Mouse (Mus musculus) midbrain, postnatal 0 days (tissue): Measurements from ENCODE around the gene Celsr1. TPM values are rescaled to one million over a fixed set of nuclear protein-coding genes. Genes with fewer than 3 reads are reported as not detected.

Experiments used
- ATAC-seq: fragments of 200-750 bp; cut with Nextera tagmentation; 2 replicates; pipeline ENCODE4 v1.8.0; 2017; ENCODE audit warnings: moderate number of reproducible peaks, mild to moderate bottlenecking, moderate TSS enrichment, moderate library complexity; ENCODE audit not compliant: low FRiP score
- DNase-seq: peaks from one replicate; pipeline ENCODE4 v3.0.0-alpha.2; 2015; ENCODE audit warnings: low spot score
- H3K27ac ChIP-seq: fragments of 300-500 bp; sonication (generic); 2 replicates; pipeline ENCODE4 v1.5.1; 2014; ENCODE audit warnings: low read depth, mild to moderate bottlenecking, low read length, mixed read lengths
- H3K27me3 ChIP-seq: fragments of 300-500 bp; sonication (generic); 2 replicates; pipeline ENCODE4 v1.6.1; 2014; ENCODE audit warnings: low read length, control low read depth, mixed read lengths; ENCODE audit not compliant: insufficient read depth
- H3K36me3 ChIP-seq: fragments of 300-500 bp; sonication (generic); 2 replicates; pipeline ENCODE4 v1.6.1; 2014; ENCODE audit warnings: low read length, control low read depth, mixed read lengths; ENCODE audit not compliant: insufficient read depth
- H3K4me1 ChIP-seq: fragments of 300-500 bp; sonication (generic); 2 replicates; pipeline ENCODE4 v1.6.1; 2014; ENCODE audit warnings: mild to moderate bottlenecking, control low read depth, antibody characterized with exemption, low read length, mixed read lengths; ENCODE audit not compliant: insufficient read depth
- H3K4me2 ChIP-seq: fragments of 300-500 bp; sonication (generic); 2 replicates; pipeline ENCODE4 v1.6.1; 2014; ENCODE audit warnings: low read depth, mild to moderate bottlenecking, low read length, mixed read lengths; ENCODE audit not compliant: poor library complexity, severe bottlenecking
- H3K4me3 ChIP-seq: fragments of 300-500 bp; sonication (generic); 2 replicates; pipeline ENCODE4 v1.5.1; 2014; ENCODE audit warnings: low read depth, mild to moderate bottlenecking, low read length, moderate library complexity
- H3K9ac ChIP-seq: fragments of 300-500 bp; sonication (generic); replicated peaks from 2 replicates; pipeline ENCODE4 v1.6.1; 2014; ENCODE audit warnings: mild to moderate bottlenecking, low read length, moderate library complexity, mixed read lengths; ENCODE audit not compliant: poor library complexity, severe bottlenecking
- H3K9me3 ChIP-seq: fragments of 300-500 bp; sonication (generic); 2 replicates; pipeline ENCODE4 v1.6.1; 2016; ENCODE audit warnings: low read length, control low read depth
- CTCF ChIP-seq: IDR thresholded peaks from 2 replicates; pipeline ENCODE4 v1.5.1; 2016; ENCODE audit warnings: antibody characterized with exemption, mild to moderate bottlenecking
- WGBS: fragments of 180-500 bp; shearing (Covaris S2); extraction: QIAGEN DNeasy Blood & Tissue Kit; methylation state at CpG from one replicate; pipeline ENCODE4 v1.1.7; 2014; 5-methylcytosine and 5-hydroxymethylcytosine counted together
- polyA plus RNA-seq: library from polyadenylated mRNA; unstranded; fragments of >200 nt; fragmentation: Nextera tagmentation; extraction: Ambion mirVana; gene quantifications from 2 replicates; pipeline ENCODE4 v1.2.1, GENCODE M21; 2015
- total RNA-seq: library from RNA; depleted of rRNA; stranded (reverse); fragments of >200 nt; gene quantifications from 2 replicates; pipeline ENCODE4 v1.2.3, GENCODE M21; 2014

Gene Celsr1
- total and polyA plus RNA-seq, 2 experiments from 2014 or later, result 0.79 to 15.0 TPM

- ATAC-seq, result no peak
- H3K4me1 ChIP-seq, result no peaks in the 10 kb centered on the region; the same call in 1 of the 2 replicates
- no peaks in the 10 kb centered on the region for H3K36me3 ChIP-seq
These were observed 34.0 kb upstream of the Celsr1 start for GRCm38 (mm10) chr15:86067581-86067910.

GRCm38 (mm10) chr15:86066836-86067580 is 33.4 kb upstream of the Celsr1 start:
- WGBS, result 78% methylated on average over 14 of the region's 14 CpGs
- no peak overlapping the region for H3K27ac ChIP-seq
- no peak for ATAC-seq
- no peak overlapping the region for H3K4me2 ChIP-seq
- no peaks in the 10 kb centered on the region; the same call in 1 of the 2 replicates for H3K4me1 ChIP-seq
- DNase-seq, result no peak
- H3K9ac ChIP-seq, result no peak overlapping the region
- H3K27me3 ChIP-seq, result no peaks in the 10 kb centered on the region
- H3K36me3 ChIP-seq, result no peaks in the 10 kb centered on the region
- no peak overlapping the region for H3K4me3 ChIP-seq
- TF ChIP-seq CTCF, result no peak
- H3K9me3 ChIP-seq, result no peaks in the 10 kb centered on the region

More at GRCm38 (mm10) chr15:86067581-86067910, 34.0 kb upstream of the Celsr1 start:
- Histone ChIP-seq H3K27me3 (no peaks in the 10 kb centered on the region), H3K9ac (no peak overlapping the region), H3K9me3 (no peaks in the 10 kb centered on the region), H3K27ac (no peak overlapping the region), H3K4me3 (no peak overlapping the region), H3K4me2 (no peak overlapping the region)
- no peak for TF ChIP-seq CTCF
- WGBS, result 79% methylated on average over 6 of the region's 6 CpGs
- DNase-seq, result no peak

GRCm38 (mm10) chr15:86065367-86065766 is 31.8 kb upstream of the Celsr1 start:
- no peak overlapping the region for H3K4me2 ChIP-seq
- H3K9ac ChIP-seq, result no peak overlapping the region
- no peaks in the 10 kb centered on the region for H3K27me3 ChIP-seq
- H3K36me3 ChIP-seq, result no peaks in the 10 kb centered on the region
- WGBS, result 94% methylated on average over 4 of the region's 4 CpGs
- no peaks in the 10 kb centered on the region for H3K9me3 ChIP-seq
- no peak for DNase-seq
- TF ChIP-seq CTCF, result no peak
- peaks cover 15% of the 10 kb centered on the region for H3K4me1 ChIP-seq
- H3K27ac ChIP-seq, result no peak overlapping the region
- no peak for ATAC-seq
- no peak overlapping the region for H3K4me3 ChIP-seq

GRCm38 (mm10) chr15:86064850-86065229 is 31.3 kb upstream of the Celsr1 start:
- no peak overlapping the region for H3K4me3 ChIP-seq
- no peaks in the 10 kb centered on the region for H3K36me3 ChIP-seq
- H3K9me3 ChIP-seq, result no peaks in the 10 kb centered on the region
- H3K27ac ChIP-seq, result no peak overlapping the region
- no peak overlapping the region for H3K9ac ChIP-seq
- H3K4me2 ChIP-seq, result no peak overlapping the region
- no peak for TF ChIP-seq CTCF
- ATAC-seq, result no peak
- H3K27me3 ChIP-seq, result no peaks in the 10 kb centered on the region
- no peak for DNase-seq
- WGBS, result 93% methylated on average over 3 of the region's 3 CpGs
- peaks cover 20% of the 10 kb centered on the region for H3K4me1 ChIP-seq

GRCm38 (mm10) chr15:86064191-86064849 is 30.7 kb upstream of the Celsr1 start:
- Histone ChIP-seq H3K9me3 (no peaks in the 10 kb centered on the region), H3K27ac (no peak overlapping the region), H3K4me1 (peaks cover 25% of the 10 kb centered on the region), H3K9ac (no peak overlapping the region), H3K4me3 (no peak overlapping the region), H3K4me2 (no peak overlapping the region), H3K27me3 (no peaks in the 10 kb centered on the region), H3K36me3 (no peaks in the 10 kb centered on the region)
- DNase-seq (no peak), ATAC-seq (no peak)
- WGBS, result 67% methylated on average over 8 of the region's 8 CpGs
- TF ChIP-seq CTCF, result no peak

DNA sequence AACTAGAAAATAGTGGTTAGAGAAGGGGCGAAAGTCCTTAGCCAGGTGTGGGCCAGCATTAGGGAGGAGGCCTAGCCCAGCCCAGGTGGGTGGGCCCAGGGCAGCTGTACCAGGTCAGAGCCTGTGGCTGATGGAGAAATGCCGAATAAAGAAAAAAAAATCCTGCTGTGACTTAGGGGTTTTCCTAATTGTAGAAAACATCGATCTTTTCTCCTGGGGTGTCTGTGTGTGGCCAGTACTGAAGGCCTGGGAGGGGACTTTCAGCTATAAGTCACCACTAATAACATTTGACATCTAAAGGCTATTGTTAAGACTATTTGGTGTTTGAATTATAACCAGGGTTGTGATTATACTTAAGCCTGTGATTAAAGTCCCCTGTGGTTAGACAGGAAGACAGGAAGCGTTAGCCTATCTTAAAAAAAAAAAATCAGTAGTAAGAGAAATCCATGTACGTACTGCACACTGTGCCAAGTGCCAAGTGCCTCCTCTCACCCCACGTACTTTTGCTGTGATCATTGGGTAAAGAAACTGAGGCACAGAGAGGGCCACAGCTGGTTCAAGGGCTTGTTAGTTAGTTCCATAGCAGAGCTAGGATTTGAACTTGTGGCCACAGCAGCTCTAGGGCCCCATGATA is 28.4 kb upstream of the Celsr1 start:
- no peak overlapping the region for H3K4me3 ChIP-seq
- ATAC-seq (no peak), DNase-seq (no peak)
- H3K9ac ChIP-seq, result 0 out of 2 replicates have a peak overlapping the region, but pooled peaks have one; percentile 29
- TF ChIP-seq CTCF, result no peak
- H3K4me2 ChIP-seq, result peak overlapping the region; percentile 89
- H3K9me3 ChIP-seq, result no peaks in the 10 kb centered on the region
- WGBS, result 44% methylated on average over 6 of the region's 6 CpGs
- H3K36me3 ChIP-seq, result no peaks in the 10 kb centered on the region
- H3K4me1 ChIP-seq, result peaks cover 38% of the 10 kb centered on the region
- no peak overlapping the region for H3K27ac ChIP-seq
- H3K27me3 ChIP-seq, result no peaks in the 10 kb centered on the region
